Mouse (Mus musculus) heart, embryonic 13.5 days (tissue): ENCODE data around the gene Gxylt2. TPM values are rescaled to one million over a fixed set of nuclear protein-coding genes. Genes with fewer than 3 reads are reported as not detected.

ENCODE experiments used
- ATAC-seq: fragments of 200-750 bp; cut with Nextera tagmentation; 2 replicates; pipeline ENCODE4 v1.8.0; 2017; ENCODE audit warnings: moderate TSS enrichment; ENCODE audit not compliant: insufficient number of reproducible peaks, low FRiP score, low TSS enrichment; ENCODE audit errors: extremely low read depth
- H3K27ac ChIP-seq: fragments of 300-500 bp; sonication (generic); replicated peaks from 2 replicates; pipeline ENCODE4 v1.5.1; 2015; ENCODE audit warnings: moderate library complexity, mild to moderate bottlenecking, inconsistent platforms
- H3K27me3 ChIP-seq: fragments of 300-500 bp; sonication (generic); replicated peaks from 2 replicates; pipeline ENCODE4 v1.6.1; 2015; ENCODE audit warnings: mild to moderate bottlenecking, inconsistent platforms
- H3K36me3 ChIP-seq: fragments of 300-500 bp; sonication (generic); 2 replicates; pipeline ENCODE4 v1.6.1; 2015; ENCODE audit warnings: mild to moderate bottlenecking, inconsistent platforms
- H3K4me1 ChIP-seq: fragments of 300-500 bp; sonication (generic); 2 replicates; pipeline ENCODE4 v1.6.1; 2015; ENCODE audit warnings: inconsistent platforms
- H3K4me2 ChIP-seq: fragments of 300-500 bp; sonication (generic); 2 replicates; pipeline ENCODE4 v1.6.1; 2015; ENCODE audit warnings: inconsistent platforms, mild to moderate bottlenecking, moderate library complexity
- H3K4me3 ChIP-seq: fragments of 300-500 bp; sonication (generic); 2 replicates; pipeline ENCODE4 v1.5.1; 2015; ENCODE audit warnings: moderate library complexity, mild to moderate bottlenecking, inconsistent platforms
- H3K9ac ChIP-seq: fragments of 300-500 bp; sonication (generic); 2 replicates; pipeline ENCODE4 v1.6.1; 2015; ENCODE audit warnings: inconsistent platforms, mild to moderate bottlenecking, moderate library complexity
- H3K9me3 ChIP-seq: fragments of 300-500 bp; sonication (generic); 2 replicates; pipeline ENCODE4 v1.6.1; 2016; ENCODE audit warnings: inconsistent platforms
- WGBS: fragments of 180-500 bp; shearing (Covaris S2); methylation state at CpG from one replicate; pipeline ENCODE4 v1.1.7; 2015; ENCODE audit warnings: mixed read lengths; 5-methylcytosine and 5-hydroxymethylcytosine counted together
- polyA plus RNA-seq: library from polyadenylated mRNA; unstranded; fragments of >200 nt; fragmentation: Nextera tagmentation; extraction: Ambion mirVana; gene quantifications from 2 replicates; pipeline ENCODE4 v1.2.1, GENCODE M21; 2015

The Gxylt2 gene
- polyA plus RNA-seq, 1 experiment from 2014 or later: 3.3 TPM

DNA sequence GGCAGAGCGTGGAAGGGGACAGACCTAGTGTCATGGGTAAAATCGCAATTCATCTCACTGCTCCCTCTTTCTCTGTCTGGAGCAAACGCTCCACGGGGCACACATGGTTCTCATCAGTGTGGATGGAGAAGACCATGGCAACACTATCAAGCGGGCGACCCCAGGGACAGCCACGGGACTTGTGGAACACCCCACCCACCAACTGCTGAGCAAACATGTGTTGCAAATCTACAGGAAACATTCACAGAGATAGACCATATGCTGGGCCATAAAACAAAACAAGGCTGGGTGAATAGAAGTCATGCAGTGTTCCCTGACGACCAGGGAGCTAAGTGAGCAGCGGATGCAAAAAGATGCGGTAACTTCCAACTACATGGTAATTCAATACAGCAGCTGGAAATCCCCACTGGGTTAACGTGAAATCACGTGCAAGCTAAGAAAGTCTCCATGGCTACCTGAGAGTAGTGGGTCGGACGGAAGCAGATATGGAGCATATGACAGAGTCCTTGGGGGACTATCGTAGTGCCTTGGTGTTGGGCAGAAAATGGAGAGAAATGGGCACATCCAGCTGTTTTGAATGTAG, 71.5 kb downstream of the Gxylt2 start:
- H3K36me3 ChIP-seq: no peaks in the 10 kb centered on the region
- H3K4me3 ChIP-seq: no peak overlapping the region
- WGBS: 73% methylated on average over 15 of the region's 15 CpGs
- no peak overlapping the region for H3K9ac ChIP-seq
- no peaks in the 10 kb centered on the region for H3K9me3 ChIP-seq
- H3K4me1 ChIP-seq: no peaks in the 10 kb centered on the region
- H3K27ac ChIP-seq: no peak overlapping the region
- H3K27me3 ChIP-seq: no peaks in the 10 kb centered on the region
- no peak for ATAC-seq
- H3K4me2 ChIP-seq: no peak overlapping the region

DNA sequence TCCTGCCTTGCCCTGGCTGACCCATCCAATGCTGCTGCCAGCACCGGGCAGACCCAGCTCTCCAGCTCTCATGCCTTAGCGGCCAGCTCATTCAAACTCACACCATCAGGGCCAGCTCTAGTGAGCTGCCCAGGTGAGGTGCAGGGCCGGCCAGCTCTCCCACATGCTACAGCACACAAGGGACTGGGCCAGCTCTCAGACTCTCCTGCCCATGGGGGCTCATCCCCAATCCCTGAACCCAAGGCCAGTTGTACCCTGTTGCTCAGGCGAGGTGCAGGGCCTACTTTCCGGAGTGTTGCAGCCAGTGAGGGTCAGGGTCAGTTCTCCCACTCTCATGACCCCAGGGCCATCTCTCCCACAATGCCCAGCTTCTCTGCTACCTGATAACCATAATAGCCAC, 74.1 kb downstream of the Gxylt2 start:
- H3K36me3 ChIP-seq: 0 out of 2 replicates have a peak, but pooled peaks cover 3% of the 10 kb centered on the region
- no peak overlapping the region for H3K4me2 ChIP-seq
- no peak overlapping the region for H3K27ac ChIP-seq
- H3K9me3 ChIP-seq: no peaks in the 10 kb centered on the region
- WGBS: 76% methylated on average over 5 of the region's 5 CpGs
- no peaks in the 10 kb centered on the region for H3K27me3 ChIP-seq
- no peak overlapping the region for H3K9ac ChIP-seq
- ATAC-seq: no peak
- H3K4me3 ChIP-seq: no peak overlapping the region
- H3K4me1 ChIP-seq: no peaks in the 10 kb centered on the region

DNA sequence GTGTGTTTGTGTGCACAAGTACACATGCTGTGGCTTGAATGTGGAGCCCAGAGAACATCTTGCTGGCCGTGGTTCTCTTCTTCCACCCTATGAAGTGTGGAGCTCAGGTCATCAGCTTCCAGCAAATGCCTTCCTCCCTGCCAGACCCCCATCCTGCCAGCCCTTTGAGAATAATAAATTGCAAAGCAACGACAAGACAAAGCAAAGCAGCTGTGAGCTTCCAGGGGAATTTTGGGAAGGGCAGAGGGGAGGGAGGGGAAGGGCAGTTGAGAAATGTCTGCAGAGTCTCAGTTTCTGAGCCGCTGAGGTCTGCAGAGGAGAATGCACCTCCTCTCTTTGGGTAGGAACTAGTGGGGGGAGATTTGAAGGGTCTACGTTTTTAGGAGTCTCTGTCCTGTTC, 75.9 kb downstream of the Gxylt2 start:
- no peaks in the 10 kb centered on the region for H3K4me1 ChIP-seq
- H3K9me3 ChIP-seq: peaks cover 5% of the 10 kb centered on the region; the same call in 1 of the 2 replicates
- 36% methylated on average over 4 of the region's 4 CpGs for WGBS
- H3K27ac ChIP-seq: no peak overlapping the region
- no peak overlapping the region for H3K9ac ChIP-seq
- H3K27me3 ChIP-seq: no peaks in the 10 kb centered on the region
- no peak overlapping the region for H3K4me2 ChIP-seq
- ATAC-seq: no peak
- H3K36me3 ChIP-seq: peaks cover 14% of the 10 kb centered on the region; the same call in 1 of the 2 replicates
- H3K4me3 ChIP-seq: no peak overlapping the region

DNA sequence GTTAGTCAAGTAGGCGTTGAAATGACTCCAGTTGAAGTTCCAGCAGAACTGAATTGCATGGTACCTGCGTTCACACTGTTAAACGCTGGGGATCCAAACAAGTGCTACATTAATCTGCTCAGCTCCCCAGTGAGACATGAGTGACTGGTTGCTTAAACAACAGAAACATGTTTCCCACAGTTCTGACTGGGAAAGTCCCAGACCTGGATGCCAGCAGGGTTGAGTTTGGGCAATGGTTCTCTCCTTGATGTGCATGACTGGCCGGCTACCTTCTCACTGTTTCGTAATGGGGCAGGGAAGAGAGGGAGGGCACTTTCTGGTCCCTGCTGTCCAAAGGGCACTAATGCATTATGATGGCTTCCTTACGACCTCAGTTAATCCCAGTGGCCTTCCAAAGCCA, 77.1 kb downstream of the Gxylt2 start:
- H3K9me3 ChIP-seq: peaks cover 6% of the 10 kb centered on the region; the same call in 1 of the 2 replicates
- H3K36me3 ChIP-seq: peaks cover 14% of the 10 kb centered on the region; the same call in 1 of the 2 replicates
- H3K4me2 ChIP-seq: no peak overlapping the region
- no peak for ATAC-seq
- no peak overlapping the region for H3K9ac ChIP-seq
- H3K4me1 ChIP-seq: no peaks in the 10 kb centered on the region
- WGBS: 79% methylated on average over 6 of the region's 6 CpGs
- H3K4me3 ChIP-seq: no peak overlapping the region
- no peak overlapping the region for H3K27ac ChIP-seq
- no peaks in the 10 kb centered on the region for H3K27me3 ChIP-seq

- 64% methylated on average over 1 of the region's 1 CpGs for WGBS
Observed at GRCm38 (mm10) chr6:100787726-100788125, 83.2 kb downstream of the Gxylt2 start.

DNA sequence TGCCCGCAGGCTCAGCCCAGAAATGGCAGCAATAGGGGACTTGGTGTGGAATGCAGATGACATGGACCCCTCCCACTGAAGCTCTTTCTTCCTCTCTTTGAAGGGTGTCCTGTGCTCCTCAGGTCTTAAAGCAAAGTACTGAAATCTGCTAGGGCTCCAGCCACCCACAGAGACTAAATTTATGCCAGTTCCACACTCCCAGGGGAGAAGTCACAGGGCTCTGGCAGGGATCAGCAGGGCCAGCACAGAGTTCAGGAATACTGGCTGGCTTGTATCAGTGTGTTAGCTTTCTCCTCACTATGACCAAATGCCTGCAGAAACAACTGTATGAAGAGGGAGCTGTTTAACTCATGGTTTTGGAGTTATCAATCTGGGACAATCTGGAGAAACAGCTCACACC, 84.6 kb downstream of the Gxylt2 start:
- Histone ChIP-seq H3K4me2 (no peak overlapping the region), H3K9ac (no peak overlapping the region), H3K27me3 (no peaks in the 10 kb centered on the region), H3K4me3 (no peak overlapping the region), H3K9me3 (peaks cover 6% of the 10 kb centered on the region; the same call in 1 of the 2 replicates), H3K27ac (no peak overlapping the region), H3K36me3 (peaks cover 9% of the 10 kb centered on the region; the same call in 1 of the 2 replicates), H3K4me1 (no peaks in the 10 kb centered on the region)
- ATAC-seq: no peak
- 80% methylated on average over 1 of the region's 1 CpGs for WGBS

More at GRCm38 (mm10) chr6:100787726-100788125, 83.2 kb downstream of the Gxylt2 start:
- Histone ChIP-seq H3K9ac (no peak overlapping the region), H3K27ac (no peak overlapping the region), H3K36me3 (peaks cover 16% of the 10 kb centered on the region; the same call in 1 of the 2 replicates), H3K27me3 (no peaks in the 10 kb centered on the region), H3K4me3 (no peak overlapping the region), H3K4me2 (no peak overlapping the region), H3K9me3 (peaks cover 9% of the 10 kb centered on the region; the same call in 1 of the 2 replicates), H3K4me1 (no peaks in the 10 kb centered on the region)
- no peak for ATAC-seq

- H3K27ac ChIP-seq: no peak overlapping the region
- no peak for ATAC-seq
- 62% methylated on average over 3 of the region's 3 CpGs for WGBS
- no peak overlapping the region for H3K9ac ChIP-seq
- H3K9me3 ChIP-seq: no peaks in the 10 kb centered on the region
- H3K4me3 ChIP-seq: no peak overlapping the region
- H3K36me3 ChIP-seq: 0 out of 2 replicates have a peak, but pooled peaks cover 3% of the 10 kb centered on the region
- H3K4me1 ChIP-seq: no peaks in the 10 kb centered on the region
- no peak overlapping the region for H3K4me2 ChIP-seq
- no peaks in the 10 kb centered on the region for H3K27me3 ChIP-seq
Observed at GRCm38 (mm10) chr6:100792055-100792659, 87.6 kb downstream of the Gxylt2 start.

DNA sequence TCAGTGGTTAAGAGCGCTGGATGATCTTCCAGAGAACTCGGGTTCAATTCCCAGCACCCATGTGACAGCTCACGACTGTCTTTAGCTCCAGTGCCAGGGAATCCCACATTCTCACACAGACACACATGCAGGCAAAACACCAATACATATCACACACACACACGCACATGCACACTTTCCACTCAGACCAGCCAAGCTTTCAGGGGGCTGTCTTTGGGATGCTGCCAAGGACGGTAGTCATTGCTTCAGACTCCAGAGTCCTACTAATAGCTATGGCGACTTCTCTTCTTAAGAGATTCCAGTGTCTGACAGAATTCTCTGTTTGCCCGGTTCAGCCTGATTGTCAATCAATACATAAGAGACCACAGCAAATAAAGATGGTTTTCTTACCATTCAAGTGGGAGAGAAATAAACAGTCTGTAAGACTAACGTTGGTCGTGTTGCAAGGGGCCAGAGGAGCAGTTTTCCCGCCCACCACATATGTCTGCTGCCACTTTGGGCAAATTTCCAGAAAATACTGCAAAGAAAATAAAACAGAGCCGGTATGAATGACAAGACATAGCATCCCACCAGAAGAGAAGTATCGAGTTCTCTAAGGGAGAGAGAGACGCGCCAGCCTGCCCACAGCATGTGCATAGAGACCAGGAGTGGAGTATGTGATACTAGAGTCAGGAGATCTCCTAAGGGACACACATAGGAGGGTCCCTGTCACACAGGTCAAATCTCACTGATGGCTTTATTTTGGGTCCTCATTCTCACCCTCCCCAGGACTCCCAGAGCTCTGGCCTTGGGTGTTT, 88.6 kb downstream of the Gxylt2 start:
- Histone ChIP-seq H3K4me3 (no peak overlapping the region), H3K9ac (no peak overlapping the region), H3K36me3 (0 out of 2 replicates have a peak, but pooled peaks cover 3% of the 10 kb centered on the region), H3K9me3 (no peaks in the 10 kb centered on the region), H3K27me3 (no peaks in the 10 kb centered on the region), H3K4me2 (no peak overlapping the region), H3K27ac (no peak overlapping the region), H3K4me1 (no peaks in the 10 kb centered on the region)
- 69% methylated on average over 14 of the region's 14 CpGs for WGBS
- ATAC-seq: no peak

DNA sequence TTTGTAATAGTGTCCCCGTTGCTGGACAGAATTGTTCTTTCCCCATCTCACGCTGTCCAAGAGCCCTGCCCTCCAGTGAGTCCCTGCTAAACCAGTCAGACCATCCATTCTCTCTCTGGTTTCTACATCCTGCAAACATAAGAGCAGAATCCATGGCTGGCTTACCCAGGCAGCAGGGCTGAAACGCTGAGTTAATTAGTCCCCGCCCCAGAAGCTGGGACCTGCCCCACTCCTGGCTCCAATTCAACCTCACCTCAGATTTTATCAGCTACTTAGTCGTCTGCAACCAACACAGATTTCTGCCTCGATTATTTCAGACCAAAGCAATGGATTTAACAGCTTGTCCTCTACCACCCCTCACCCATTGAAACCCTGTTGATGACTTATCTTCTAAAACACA, 91.3 kb downstream of the Gxylt2 start:
- no peaks in the 10 kb centered on the region for H3K4me1 ChIP-seq
- 42% methylated on average over 6 of the region's 6 CpGs for WGBS
- no peak for ATAC-seq
- H3K4me3 ChIP-seq: no peak overlapping the region
- no peak overlapping the region for H3K9ac ChIP-seq
- H3K27me3 ChIP-seq: no peaks in the 10 kb centered on the region
- no peak overlapping the region for H3K27ac ChIP-seq
- no peaks in the 10 kb centered on the region for H3K9me3 ChIP-seq
- no peak overlapping the region for H3K4me2 ChIP-seq
- 0 out of 2 replicates have a peak, but pooled peaks cover 3% of the 10 kb centered on the region for H3K36me3 ChIP-seq

GRCm38 (mm10) chr6:100799290-100799689, 94.8 kb downstream of the Gxylt2 start:
- Histone ChIP-seq H3K4me1 (no peaks in the 10 kb centered on the region), H3K9ac (no peak overlapping the region), H3K36me3 (no peaks in the 10 kb centered on the region), H3K27ac (no peak overlapping the region), H3K4me3 (no peak overlapping the region), H3K9me3 (no peaks in the 10 kb centered on the region), H3K4me2 (no peak overlapping the region), H3K27me3 (no peaks in the 10 kb centered on the region)
- WGBS: 83% methylated on average over 6 of the region's 6 CpGs
- ATAC-seq: no peak

GRCm38 (mm10) chr6:100799766-100800165, 95.2 kb downstream of the Gxylt2 start:
- H3K4me1 ChIP-seq: no peaks in the 10 kb centered on the region
- H3K27ac ChIP-seq: no peak overlapping the region
- H3K9me3 ChIP-seq: no peaks in the 10 kb centered on the region
- ATAC-seq: no peak
- no peaks in the 10 kb centered on the region for H3K36me3 ChIP-seq
- H3K4me3 ChIP-seq: no peak overlapping the region
- no peak overlapping the region for H3K4me2 ChIP-seq
- no peak overlapping the region for H3K9ac ChIP-seq
- H3K27me3 ChIP-seq: no peaks in the 10 kb centered on the region
- 88% methylated on average over 4 of the region's 4 CpGs for WGBS
